Mouse (Mus musculus) stomach, postnatal 0 days (tissue): ENCODE measurements at regions not wholly inside any gene's neighbourhood (a gene's known extent, or its start where the extent isn't known, plus 50 kb on each side); places are given as distances from the start of the nearest gene placed in this dataset.

ENCODE experiments used
- CTCF ChIP-seq: IDR thresholded peaks from 2 replicates; pipeline ENCODE4 v1.5.1; 2016; ENCODE audit warnings: antibody characterized with exemption, low read depth, mild to moderate bottlenecking, moderate library complexity
- EP300 ChIP-seq: optimal IDR thresholded peaks from 2 replicates; pipeline ENCODE3; 2016; ENCODE audit warnings: antibody characterized with exemption

GRCm38 (mm10) chr13:83727766-83728395 is 224.0 kb downstream of the Mef2c start:
- no peak for TF ChIP-seq CTCF
- no peak for TF ChIP-seq EP300
